Mouse (Mus musculus) right cerebral cortex, postnatal 10 days (tissue): Measurements from ENCODE around the gene Jmjd8.
"Not testable (repeated sequence)": the region's sequence is repeated elsewhere in the genome, so short reads cannot be mapped to it uniquely, and the experiment has no call there.

Experiments
- DNase-seq, 2 experiments: peaks; one replicate each; pipeline ENCODE4 v3.0.0; 2021; ENCODE audit warnings: low spot score in 2 of 2

The Jmjd8 gene

DNA sequence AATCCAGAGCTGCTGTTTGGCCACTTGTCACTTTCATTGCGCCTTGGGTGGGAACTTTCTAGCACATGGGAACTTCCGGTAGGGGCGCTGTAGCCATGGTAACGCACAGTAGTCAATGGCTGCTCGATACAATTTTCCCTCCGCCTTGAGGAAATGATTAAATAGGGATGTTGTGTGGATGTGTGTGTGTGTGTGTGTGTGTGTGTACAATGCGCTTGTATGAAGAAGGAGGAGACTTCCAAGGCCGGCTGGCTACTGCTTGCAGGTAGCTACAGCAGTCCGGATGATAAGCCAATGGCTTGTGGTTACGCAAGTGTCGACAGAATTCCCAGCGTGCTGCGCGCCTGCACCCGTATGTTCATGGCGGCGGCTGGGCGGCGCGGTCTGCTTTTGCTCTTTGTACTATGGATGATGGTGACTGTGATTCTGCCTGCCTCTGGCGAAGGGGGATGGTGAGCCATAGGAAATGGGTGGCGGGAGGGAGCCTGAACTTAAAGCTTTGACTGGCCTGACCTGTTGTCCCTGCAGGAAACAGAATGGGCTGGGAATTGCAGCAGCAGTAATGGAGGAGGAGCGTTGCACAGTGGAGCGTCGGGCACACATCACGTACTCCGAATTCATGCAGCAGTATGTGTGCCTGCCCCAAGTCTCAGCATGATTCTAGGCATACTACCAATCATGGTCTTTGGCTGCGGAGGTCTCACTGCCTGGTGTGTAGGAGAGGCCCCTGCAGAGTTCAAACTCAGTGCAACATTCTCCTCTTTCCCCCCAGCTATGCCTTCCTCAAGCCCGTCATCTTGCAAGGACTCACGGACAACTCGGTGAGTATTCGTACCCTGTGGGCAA, at the start of gene Jmjd8:
TSS of gene Jmjd8 (plus strand) at position 156 of the 846 bp plus-strand sequence.
- DNase-seq, result peak; percentile 90 to 93

DNA sequence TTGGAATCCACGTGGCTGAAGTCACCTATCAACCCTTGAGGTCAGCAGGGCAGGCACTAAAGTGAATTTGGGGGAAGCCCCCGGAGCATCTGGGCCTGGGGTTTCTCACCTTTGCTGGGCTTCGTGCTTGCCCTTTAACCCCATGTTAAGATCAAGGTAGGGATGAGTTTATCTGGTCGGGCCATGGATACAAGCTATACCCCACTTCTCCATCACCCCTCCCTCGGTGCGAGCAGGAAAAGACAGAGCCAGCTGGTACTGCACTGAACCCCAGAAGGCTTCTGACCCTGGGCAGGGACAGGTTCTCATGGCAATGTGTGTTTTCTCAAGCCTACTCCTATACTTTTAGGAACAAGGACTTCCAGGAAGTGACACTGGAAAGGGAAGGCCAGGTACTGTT, 47.3 kb upstream of the Jmjd8 start:
- no peak for DNase-seq

- peak in 1 of 2 experiments; percentile 39 for DNase-seq
These were observed 45.6 kb upstream of the Jmjd8 start for GRCm38 (mm10) chr17:25783086-25783485.

GRCm38 (mm10) chr17:25783861-25784574, 44.6 kb upstream of the Jmjd8 start:
- DNase-seq, result peak in 1 of 2 experiments; percentile 52

DNA sequence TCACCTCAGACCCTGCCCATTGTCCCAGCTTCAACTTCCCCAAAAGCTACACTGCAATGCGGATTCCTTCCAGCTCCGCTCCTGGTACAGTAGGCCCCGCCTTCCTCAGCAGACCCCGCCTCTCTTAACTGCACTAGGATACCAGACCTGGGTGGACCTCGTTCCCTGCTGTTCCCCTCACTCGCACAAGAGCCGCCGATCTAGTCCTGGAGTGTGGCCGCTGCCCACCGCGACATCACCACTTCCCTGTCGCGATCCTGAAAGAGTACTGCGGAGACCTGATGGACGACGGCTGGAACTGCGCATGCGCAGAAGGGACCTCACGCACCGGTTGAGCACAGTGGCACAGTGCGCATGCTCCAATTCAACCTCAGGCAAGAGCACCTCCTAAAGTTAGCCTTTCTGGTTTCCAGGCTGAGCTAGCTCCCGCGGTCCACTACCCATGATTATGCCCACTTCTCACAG, 43.4 kb upstream of the Jmjd8 start, which contains the start of gene Haghl:
TSS of gene Haghl (minus strand) at position 393 of the 465 bp plus-strand sequence.
- peak; percentile 97 to 98 for DNase-seq

- no peak for DNase-seq
These were observed 42.4 kb upstream of the Jmjd8 start, which contains the start of gene Ccdc78 for GRCm38 (mm10) chr17:25786280-25786679. Gene Ccdc78 (plus strand): TSS chr17:25786580.

DNA sequence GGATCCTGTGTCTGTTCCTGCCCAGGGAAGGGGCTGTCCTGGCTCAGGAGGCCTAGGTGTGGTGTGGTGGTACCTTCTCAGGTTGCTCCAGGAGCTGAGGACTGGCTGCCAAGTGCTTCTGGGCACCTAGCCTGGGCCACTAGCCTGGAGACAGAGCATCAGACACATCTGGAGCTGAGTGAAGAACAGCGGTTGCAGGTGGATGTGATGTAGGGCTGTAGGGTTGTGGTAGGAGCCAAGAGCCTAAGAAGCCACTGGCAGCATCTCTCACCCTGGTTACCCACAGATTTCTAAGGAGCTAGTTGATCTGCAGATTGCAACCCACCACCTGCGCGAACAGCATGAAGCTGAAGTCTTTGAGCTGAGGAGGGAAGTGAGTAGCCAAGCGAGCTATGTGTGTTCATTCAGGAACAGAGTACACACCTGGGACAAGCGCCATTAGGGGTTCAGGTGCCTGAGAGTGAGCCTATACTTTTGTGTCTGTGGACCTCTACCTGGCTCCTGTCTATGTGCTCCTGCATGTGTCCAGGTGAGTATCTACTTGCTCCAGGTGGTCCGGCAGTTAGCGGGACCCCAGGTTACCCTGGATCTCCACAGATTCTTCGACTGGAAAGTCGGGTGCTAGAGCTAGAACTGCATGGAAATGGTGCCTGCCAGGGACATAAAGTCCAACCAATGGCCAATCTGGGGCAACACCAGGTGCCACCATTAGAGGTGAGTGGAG, 41.7 kb upstream of the Jmjd8 start:
- no peak for DNase-seq

DNA sequence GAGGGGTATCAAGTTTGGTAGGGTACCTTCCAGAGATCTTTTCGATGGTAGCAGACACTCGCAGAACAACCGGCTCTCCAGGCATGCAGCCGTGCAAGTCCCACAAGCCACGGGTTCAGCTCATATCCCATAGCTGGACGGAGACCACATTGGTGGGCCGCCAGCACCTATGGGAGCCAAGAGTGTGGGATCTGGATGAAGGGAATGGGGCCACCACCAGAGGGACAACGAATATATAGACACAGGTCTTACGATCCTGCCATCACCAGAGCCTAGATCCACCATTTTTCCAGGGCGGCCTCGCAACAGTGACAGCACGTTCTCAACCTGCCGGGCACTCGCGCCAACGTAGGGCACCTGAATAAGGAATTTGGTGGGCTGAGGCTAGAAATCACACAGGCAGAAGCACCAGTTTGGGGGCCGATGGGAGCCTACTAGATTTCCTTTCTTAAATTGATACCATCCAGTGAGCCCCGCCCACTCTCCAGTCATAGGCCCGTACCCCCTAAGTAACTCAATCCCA, 37.3 kb upstream of the Jmjd8 start:
- peak in 1 of 2 experiments; percentile 48 for DNase-seq

DNA sequence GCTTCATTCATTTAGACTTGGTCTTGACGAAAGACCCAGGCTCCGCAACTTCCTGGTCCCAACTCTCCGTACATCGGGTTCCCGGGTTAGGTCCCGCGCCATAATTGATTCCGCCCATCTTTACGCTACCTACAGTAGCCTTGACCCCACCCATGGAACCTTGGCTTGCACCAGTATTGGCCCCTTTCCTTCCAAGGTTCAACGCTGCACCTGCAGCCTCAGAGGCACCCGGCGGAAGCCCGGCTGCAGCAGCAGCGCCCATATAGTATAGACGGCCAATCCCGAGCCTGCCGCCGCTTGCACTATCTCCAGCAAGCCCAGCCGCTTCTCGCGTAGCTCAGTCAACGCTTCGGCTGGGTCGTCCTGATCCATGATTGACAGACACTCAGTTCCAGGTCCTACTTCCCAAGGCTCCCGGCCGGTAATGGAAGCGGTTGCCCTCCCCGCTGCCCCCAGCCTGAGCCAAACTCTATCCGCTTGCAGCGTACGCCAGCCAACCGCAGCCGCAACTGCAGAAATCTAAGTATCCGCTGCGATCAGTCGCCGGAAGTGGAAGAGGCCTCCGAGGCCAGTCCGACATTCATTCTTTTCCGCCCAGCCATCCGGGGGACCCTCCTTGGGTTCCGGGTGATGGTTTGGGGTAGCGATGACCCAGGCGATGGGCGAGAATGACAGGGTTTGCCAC, 36.7 kb upstream of the Jmjd8 start:
- peak; percentile 89 to 92 for DNase-seq

DNA sequence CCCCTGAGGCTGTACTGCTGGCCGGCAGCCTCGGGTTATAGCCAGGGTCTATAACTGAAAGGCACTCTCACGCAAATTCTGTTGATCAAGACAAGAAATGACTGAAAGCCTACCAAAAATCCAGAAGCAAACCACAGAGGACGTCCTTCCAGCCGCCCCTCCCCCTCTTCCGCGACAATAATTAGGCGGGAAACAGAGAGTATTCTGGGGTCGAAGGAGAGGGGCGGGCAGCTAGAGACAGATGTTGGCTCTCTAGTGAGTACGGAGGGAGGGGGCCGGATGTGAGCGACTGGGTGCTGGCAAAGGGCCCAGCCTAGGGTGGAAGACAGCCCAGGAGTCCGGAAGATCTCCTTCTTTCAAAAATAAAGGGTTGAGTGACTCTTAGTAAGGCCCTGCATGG, 36.1 kb upstream of the Jmjd8 start, which contains the start of gene Fam173a:
TSS of gene Fam173a (minus strand) at position 287 of the 400 bp plus-strand sequence.
- peak; percentile 89 to 93 for DNase-seq

DNA sequence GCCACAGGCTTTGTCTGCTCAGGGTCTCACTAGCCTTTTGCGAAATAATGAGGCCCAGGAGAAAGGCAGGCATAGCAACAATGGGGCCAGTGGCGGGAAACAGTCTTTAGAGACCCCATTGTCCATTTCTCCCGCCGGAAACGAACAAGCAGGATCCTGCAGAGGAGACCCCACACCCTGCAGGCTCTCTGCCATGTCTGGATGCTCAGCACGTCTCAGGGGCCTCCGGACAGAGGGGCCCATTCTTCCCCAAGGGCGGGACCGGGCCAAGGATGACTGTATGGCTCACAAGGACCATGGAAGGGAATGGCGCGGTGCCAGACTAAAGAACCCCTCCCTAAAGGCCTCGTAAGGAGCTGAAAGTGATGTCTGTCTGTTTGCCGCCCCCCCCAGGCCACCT, 34.5 kb upstream of the Jmjd8 start:
- DNase-seq, result peak; percentile 61 to 73

DNA sequence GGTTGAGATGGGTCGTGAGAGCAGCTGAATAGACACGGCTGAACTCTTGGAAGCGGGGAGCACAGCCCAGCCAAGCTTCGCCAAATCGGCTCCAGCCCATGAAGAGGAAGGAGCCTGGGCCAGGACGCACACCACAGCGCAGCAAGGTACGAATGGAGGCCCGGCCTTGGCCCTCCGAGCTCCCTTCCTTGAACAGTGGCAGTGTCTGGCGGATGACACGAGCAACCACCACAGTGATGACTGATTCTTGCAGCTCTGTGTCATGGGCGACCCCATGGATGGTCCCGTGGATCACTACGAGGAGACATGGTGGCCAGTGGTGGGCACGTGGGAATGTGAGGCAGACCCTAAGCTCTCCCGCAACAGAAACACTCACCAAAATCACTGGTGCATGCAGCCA, 33.7 kb upstream of the Jmjd8 start:
- DNase-seq, result no peak

DNA sequence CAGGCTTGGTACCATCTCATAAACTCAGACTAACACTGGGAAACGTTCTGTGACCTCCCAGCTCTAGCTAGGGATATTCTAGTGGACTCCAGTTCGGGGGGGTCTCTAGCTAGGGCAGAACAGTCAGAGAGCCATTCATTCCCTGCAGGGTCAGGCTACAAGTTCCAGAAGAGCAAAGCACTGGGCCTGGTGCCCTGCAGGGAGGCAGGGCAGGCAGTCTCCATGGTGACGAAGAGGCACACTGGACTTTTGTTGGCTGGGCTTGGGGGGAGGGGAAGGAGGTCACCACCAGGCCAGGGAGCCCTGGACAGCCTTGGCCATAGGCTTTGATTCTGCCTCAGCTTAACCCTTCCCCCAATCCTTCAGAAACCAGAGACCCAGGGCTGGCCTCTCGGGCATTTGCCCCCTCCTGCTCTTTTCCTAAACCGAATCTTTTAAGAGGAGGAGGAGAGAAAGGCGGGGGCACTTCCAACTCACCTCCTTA, 33.0 kb upstream of the Jmjd8 start, which contains the start of gene AC134908.4:
TSS of gene AC134908.4 (minus strand) at position 51 of the 484 bp plus-strand sequence.
- DNase-seq, result peak; percentile 83 to 85

DNA sequence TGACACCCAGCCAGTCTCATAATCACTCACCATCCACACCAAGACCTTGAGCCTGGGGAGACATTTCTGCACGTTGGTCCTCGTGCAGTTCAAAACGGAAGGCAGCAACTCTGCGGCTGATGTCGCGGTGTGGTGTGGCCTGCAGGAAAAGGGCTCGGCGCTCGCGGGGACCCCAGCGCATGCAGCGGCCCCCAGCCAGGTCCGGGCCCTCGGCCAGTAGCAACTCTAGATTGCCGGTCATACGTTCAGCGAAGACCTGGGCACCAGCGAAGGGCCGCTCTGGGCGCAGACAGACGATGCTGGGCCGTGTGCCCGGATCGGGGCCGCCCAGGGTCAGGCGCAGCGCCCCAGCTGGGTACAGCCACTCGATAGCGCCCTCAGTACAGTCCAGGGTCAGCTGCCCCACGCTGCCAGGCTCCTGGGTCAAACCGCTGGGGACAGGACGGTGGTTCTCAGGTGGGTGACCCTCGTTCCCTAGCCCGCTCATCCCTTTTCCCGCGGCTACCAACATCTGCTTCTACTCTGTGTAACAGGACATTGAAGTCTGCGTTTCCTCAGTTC, 32.4 kb upstream of the Jmjd8 start:
- DNase-seq, result peak; percentile 58 to 61

GRCm38 (mm10) chr17:25796951-25797369, 31.7 kb upstream of the Jmjd8 start, which contains the start of gene Metrn:
Gene Metrn (minus strand): TSS chr17:25797136.
- peak; percentile 90 to 92 for DNase-seq

GRCm38 (mm10) chr17:25801029-25801428, 27.6 kb upstream of the Jmjd8 start:
- DNase-seq, result peak; percentile 75 to 76

DNA sequence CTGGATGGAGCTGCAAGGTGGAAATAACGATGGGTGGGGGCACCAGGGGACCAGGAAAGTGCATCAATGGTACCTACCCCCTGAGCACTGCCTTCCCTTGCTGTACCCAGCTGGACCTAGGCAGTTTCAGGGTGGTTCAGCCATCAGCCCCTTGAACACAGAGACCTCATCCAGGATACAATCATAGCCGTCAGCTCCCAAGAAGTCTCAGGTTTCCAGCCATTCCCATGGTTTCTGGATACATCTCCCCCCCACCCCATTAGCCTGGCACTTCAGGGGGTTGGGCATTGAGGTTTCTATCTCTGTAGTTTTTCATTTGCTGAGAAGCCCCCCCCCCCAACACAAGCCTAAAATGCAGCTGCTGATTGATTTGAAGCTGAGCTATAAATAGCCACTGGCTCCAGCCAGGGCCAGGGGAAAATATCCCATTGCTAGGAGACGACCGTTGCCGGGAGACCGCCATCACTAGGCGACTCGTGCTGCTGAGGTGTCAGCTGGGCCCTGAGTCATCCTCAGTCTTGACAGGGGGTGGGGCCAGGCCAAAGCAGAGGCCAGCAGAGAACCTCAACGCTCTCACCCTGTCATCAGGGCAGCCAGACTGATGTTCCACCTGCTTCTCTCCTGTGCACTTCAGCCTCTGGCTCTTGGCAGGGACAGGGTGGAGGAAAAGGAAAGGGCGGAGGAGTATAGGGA, 25.7 kb upstream of the Jmjd8 start:
- DNase-seq, result peak; percentile 91 to 96

DNA sequence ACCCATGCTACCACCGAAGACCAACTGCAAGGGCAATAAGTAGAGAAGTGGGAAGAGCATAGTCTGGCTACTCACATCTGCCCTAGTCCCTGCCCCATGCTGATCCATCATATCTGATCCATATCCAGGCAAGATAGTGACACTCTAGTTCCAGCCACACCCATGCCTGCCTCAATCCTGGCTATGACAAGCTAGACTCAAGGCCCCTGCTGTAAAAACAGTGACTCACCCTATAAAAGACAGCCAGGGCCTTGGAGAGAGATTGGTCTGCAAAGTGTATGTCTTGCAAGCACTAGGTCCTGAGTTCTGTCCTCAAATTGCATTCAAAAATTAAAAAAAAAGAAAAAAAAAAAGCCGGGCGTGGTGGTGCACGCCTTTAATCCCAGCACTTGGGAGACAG, 22.2 kb upstream of the Jmjd8 start:
- DNase-seq, result no peak

DNA sequence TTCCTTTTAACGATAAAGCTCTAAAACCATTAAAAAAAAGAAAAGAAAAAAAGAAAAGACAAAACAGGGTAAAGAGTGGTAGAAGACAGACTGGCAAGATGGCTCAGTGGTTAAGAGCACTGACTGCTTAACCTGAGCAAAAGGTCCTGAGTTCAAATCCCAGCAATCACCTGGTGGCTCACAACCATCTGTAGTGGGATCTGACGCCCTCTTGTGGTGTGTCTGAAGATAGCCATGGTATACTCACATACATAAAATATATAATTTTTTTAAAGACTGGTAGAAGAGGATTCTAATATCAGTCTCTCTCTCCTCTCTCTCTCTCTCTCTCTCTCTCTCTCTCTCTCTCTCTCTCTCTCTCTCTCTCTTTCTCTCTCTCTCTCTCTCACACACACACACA, 21.2 kb upstream of the Jmjd8 start:
- DNase-seq, result not testable (repeated sequence)

DNA sequence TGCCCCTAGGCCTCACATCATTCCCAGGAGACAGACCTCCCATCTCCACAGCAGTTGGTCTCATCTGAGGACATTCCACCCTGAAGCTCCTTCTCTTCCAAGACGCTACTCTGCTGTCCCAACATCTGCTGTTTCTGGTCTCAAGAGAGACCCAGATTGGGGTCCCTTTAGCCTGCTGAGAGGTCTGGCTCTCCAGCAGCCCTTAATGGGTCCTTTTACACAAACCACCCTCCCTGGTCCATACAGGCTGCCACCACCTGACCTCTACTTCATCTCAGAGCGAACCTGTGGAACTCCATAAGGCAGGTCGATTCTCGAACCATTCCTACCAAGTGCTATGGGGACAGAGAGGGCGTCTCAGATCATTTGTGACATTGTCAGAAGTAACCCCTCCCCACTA, 20.6 kb upstream of the Jmjd8 start:
- DNase-seq, result peak in 1 of 2 experiments; percentile 45
